Mouse (Mus musculus) limb, embryonic 10.5 days (tissue): ENCODE results near the gene Vwa8. TPM values are rescaled to one million over a fixed set of nuclear protein-coding genes. Genes with fewer than 3 reads are reported as not detected.

Experiments
- DNase-seq: peaks from one replicate; pipeline ENCODE4 v3.0.0-alpha.2; 2017; ENCODE audit warnings: low spot score
- H3K27ac ChIP-seq: fragments of 300-500 bp; sonication (generic); 2 replicates; pipeline ENCODE4 v1.5.1; 2016; ENCODE audit warnings: mild to moderate bottlenecking
- H3K27me3 ChIP-seq: fragments of 300-500 bp; sonication (generic); 2 replicates; pipeline ENCODE4 v1.6.1; 2016; ENCODE audit warnings: low read depth, mild to moderate bottlenecking; ENCODE audit not compliant: poor library complexity, severe bottlenecking
- H3K36me3 ChIP-seq: fragments of 300-500 bp; sonication (generic); 2 replicates; pipeline ENCODE4 v1.6.1; 2016; ENCODE audit warnings: mild to moderate bottlenecking, moderate library complexity
- H3K4me1 ChIP-seq: fragments of 300-500 bp; sonication (generic); 2 replicates; pipeline ENCODE4 v1.6.1; 2016
- H3K4me3 ChIP-seq: fragments of 300-500 bp; sonication (generic); 2 replicates; pipeline ENCODE4 v1.5.1; 2016; ENCODE audit warnings: mild to moderate bottlenecking, moderate library complexity
- H3K9me3 ChIP-seq: fragments of 300-500 bp; sonication (generic); replicated peaks from 2 replicates; pipeline ENCODE4 v1.6.1; 2016; ENCODE audit warnings: mild to moderate bottlenecking
- WGBS: fragments of 180-500 bp; shearing (Covaris S2); methylation state at CpG from one replicate; pipeline ENCODE4 v1.1.7; 2016; 5-methylcytosine and 5-hydroxymethylcytosine counted together
- polyA plus RNA-seq: library from polyadenylated mRNA; unstranded; fragments of >200 nt; fragmentation: Nextera tagmentation; extraction: Ambion mirVana; gene quantifications from 2 replicates; pipeline ENCODE4 v1.2.1, GENCODE M21; 2016

The Vwa8 gene
- polyA plus RNA-seq, 1 experiment from 2014 or later, result 8.3 TPM

DNA sequence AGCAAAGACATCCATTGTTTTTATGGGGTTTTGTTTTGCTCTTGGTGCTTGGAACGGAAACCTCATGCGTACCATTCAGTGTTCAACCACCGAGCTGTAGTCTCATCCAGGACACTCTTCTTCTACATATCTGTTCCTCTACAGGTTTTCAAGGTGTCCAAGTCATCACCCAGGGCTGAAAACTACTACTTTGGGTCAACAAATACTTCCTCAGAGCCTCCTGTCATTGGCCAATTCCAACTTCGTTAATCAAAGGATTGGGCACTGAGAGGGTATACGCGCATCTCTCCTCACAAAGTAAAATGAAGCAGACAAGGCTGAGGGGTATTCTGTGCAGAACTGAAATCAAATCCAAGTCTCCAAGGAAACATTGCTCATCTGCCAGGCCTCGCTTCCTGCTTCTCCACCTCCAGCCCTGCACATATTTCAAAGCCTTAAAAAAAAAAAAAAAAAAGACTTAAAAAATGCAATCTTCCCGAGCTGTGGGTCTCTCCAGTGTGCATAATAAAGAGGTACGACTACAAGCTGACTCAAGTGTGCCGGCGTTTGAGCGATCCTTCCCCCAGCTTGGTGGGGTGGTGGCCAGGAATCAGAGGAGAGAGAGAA, 374.7 kb downstream of the Vwa8 start:
- WGBS, result 91% methylated on average over 12 of the region's 12 CpGs
- peaks cover 11% of the 10 kb centered on the region for H3K4me1 ChIP-seq
- no peak for DNase-seq
- no peaks in the 10 kb centered on the region for H3K36me3 ChIP-seq
- 0 out of 2 replicates have a peak, but pooled peaks cover 3% of the 10 kb centered on the region for H3K27me3 ChIP-seq
- H3K27ac ChIP-seq, result no peak overlapping the region
- H3K4me3 ChIP-seq, result no peak overlapping the region
- H3K9me3 ChIP-seq, result no peaks in the 10 kb centered on the region

DNA sequence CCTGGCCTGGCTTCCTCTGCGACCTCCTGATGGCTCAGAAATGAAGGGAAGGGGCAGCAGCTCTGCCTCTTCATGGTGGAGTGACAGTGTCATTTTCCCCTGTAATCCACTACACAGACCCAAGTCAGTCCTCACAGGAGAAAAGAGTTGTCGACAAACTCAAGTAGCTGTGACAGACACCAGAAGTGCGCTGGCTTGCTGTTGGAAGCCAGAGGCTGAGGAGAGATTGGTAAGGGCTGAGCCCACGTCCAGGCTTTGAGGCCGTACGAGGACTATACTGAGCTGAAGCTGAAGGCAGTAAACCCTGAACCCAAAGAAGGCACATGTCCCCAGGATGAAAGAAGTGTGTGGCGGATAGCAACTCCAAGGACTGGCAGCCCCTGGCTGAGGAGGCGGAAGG, 376.6 kb downstream of the Vwa8 start:
- H3K4me3 ChIP-seq, result no peak overlapping the region
- 0 out of 2 replicates have a peak, but pooled peaks cover 3% of the 10 kb centered on the region for H3K27me3 ChIP-seq
- H3K4me1 ChIP-seq, result peaks cover 21% of the 10 kb centered on the region
- H3K9me3 ChIP-seq, result no peaks in the 10 kb centered on the region
- WGBS, result 46% methylated on average over 8 of the region's 8 CpGs
- no peak overlapping the region for H3K27ac ChIP-seq
- DNase-seq, result no peak
- no peaks in the 10 kb centered on the region for H3K36me3 ChIP-seq

- no peak for DNase-seq
- Histone ChIP-seq H3K36me3 (no peaks in the 10 kb centered on the region), H3K9me3 (no peaks in the 10 kb centered on the region), H3K4me3 (no peak overlapping the region), H3K27ac (no peak overlapping the region), H3K4me1 (peaks cover 21% of the 10 kb centered on the region), H3K27me3 (0 out of 2 replicates have a peak, but pooled peaks cover 3% of the 10 kb centered on the region)
- WGBS, result 74% methylated on average over 9 of the region's 9 CpGs
These were observed 377.2 kb downstream of the Vwa8 start for GRCm38 (mm10) chr14:79226056-79226455.

DNA sequence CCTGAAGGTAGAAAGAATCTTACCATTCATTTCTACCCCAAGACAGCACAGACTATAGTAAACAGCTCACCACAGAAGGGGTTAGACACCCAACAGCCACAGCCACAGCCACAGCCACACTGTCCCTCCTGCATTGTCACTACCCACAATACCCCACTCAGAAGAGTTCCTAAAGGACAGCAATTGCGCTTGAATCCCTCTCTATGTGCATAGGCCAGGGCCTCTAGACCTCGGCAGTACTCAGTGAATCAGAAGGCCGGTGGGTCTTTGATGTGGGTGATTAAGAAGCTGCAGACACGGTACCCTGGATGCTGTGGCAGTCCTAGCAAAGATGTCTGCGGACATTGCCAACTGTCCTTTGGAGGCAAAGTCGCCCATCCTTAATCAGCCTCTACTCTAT, 377.9 kb downstream of the Vwa8 start:
- Histone ChIP-seq H3K4me1 (peaks cover 21% of the 10 kb centered on the region), H3K36me3 (no peaks in the 10 kb centered on the region), H3K4me3 (no peak overlapping the region), H3K27ac (no peak overlapping the region), H3K27me3 (0 out of 2 replicates have a peak, but pooled peaks cover 3% of the 10 kb centered on the region), H3K9me3 (no peaks in the 10 kb centered on the region)
- 76% methylated on average over 6 of the region's 6 CpGs for WGBS
- no peak for DNase-seq

DNA sequence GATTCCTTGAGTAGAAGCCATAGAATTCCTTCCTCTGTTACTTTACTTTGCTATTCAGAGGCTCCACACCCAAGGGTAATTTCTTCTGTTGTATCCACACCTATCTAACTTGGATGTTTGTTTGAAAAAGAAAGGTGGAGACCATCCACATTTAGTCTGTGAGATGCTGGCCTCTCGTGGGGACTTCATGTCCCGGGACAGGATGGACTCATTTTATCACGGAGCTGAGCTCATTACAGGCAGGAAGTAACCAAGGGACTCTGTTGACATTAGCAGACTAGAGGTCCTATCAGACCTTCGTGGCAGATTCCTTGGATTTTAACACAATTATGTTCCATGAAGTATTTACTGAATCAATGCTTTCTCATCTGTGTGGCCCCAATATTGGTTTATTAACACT, 379.1 kb downstream of the Vwa8 start:
- peaks cover 21% of the 10 kb centered on the region for H3K4me1 ChIP-seq
- no peak overlapping the region for H3K4me3 ChIP-seq
- 0 out of 2 replicates have a peak, but pooled peaks cover 3% of the 10 kb centered on the region for H3K27me3 ChIP-seq
- H3K27ac ChIP-seq, result no peak overlapping the region
- 61% methylated on average over 4 of the region's 4 CpGs for WGBS
- H3K9me3 ChIP-seq, result no peaks in the 10 kb centered on the region
- no peak for DNase-seq
- no peaks in the 10 kb centered on the region for H3K36me3 ChIP-seq

DNA sequence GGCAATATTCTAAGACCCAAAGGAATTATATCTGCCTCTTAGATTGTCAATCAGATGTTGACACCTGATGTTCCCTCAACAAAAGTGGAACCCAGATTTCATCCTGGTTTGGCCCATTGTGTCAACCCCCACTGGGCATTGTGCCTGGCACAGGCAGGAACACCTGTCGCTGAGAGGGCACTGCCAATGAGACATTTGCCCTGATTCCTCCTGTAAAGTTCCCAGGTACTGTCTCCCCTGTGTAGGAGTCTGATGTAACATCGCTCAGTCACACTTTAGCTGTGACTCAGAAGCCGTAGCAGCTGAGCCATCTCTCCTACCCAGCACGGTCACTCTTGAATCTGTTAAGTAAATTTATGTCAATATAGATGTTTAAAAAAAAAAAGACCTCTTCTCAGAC, 382.8 kb downstream of the Vwa8 start:
- DNase-seq, result no peak
- 86% methylated on average over 4 of the region's 4 CpGs for WGBS
- peaks cover 14% of the 10 kb centered on the region for H3K4me1 ChIP-seq
- H3K27me3 ChIP-seq, result 0 out of 2 replicates have a peak, but pooled peaks cover under 1% of the 10 kb centered on the region
- H3K36me3 ChIP-seq, result no peaks in the 10 kb centered on the region
- H3K4me3 ChIP-seq, result no peak overlapping the region
- H3K9me3 ChIP-seq, result no peaks in the 10 kb centered on the region
- H3K27ac ChIP-seq, result no peak overlapping the region

- no peaks in the 10 kb centered on the region for H3K9me3 ChIP-seq
- H3K27ac ChIP-seq, result no peak overlapping the region
- no peak overlapping the region for H3K4me3 ChIP-seq
- no peak for DNase-seq
- no peaks in the 10 kb centered on the region for H3K27me3 ChIP-seq
- peaks cover 9% of the 10 kb centered on the region for H3K4me1 ChIP-seq
- 88% methylated on average over 5 of the region's 5 CpGs for WGBS
- no peaks in the 10 kb centered on the region for H3K36me3 ChIP-seq
These were observed 384.8 kb downstream of the Vwa8 start for GRCm38 (mm10) chr14:79233697-79234096.

DNA sequence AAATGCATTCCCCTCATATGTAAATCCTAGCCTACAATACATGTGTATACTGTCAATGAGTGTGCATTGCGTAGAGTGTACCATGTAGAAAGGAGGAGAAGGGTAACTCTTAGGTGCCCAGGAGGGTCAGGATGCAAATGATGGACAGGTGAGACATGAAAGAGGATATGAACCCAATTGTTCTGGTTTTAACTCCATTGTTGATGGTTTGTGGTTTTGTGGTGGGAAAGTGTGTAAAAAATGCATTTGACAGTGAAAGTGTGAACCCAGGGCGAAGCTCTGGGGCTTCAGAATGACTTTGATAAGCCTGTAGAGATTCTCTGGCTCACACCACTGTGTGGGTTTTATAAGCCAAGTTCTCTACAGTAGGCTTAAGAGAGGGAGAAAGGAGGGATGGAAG, 385.7 kb downstream of the Vwa8 start:
- no peak overlapping the region for H3K4me3 ChIP-seq
- peaks cover 1% of the 10 kb centered on the region for H3K4me1 ChIP-seq
- H3K27me3 ChIP-seq, result no peaks in the 10 kb centered on the region
- DNase-seq, result no peak
- 94% methylated on average over 2 of the region's 2 CpGs for WGBS
- H3K36me3 ChIP-seq, result no peaks in the 10 kb centered on the region
- H3K27ac ChIP-seq, result no peak overlapping the region
- H3K9me3 ChIP-seq, result no peaks in the 10 kb centered on the region

- Histone ChIP-seq H3K9me3 (no peaks in the 10 kb centered on the region), H3K27ac (no peak overlapping the region), H3K27me3 (no peaks in the 10 kb centered on the region), H3K36me3 (no peaks in the 10 kb centered on the region), H3K4me3 (no peak overlapping the region), H3K4me1 (no peaks in the 10 kb centered on the region)
- DNase-seq, result no peak
- 74% methylated on average over 5 of the region's 5 CpGs for WGBS
These were observed 386.3 kb downstream of the Vwa8 start for GRCm38 (mm10) chr14:79235157-79235556.

- no peak for DNase-seq
- Histone ChIP-seq H3K4me3 (no peak overlapping the region), H3K4me1 (peaks cover 6% of the 10 kb centered on the region), H3K27ac (no peak overlapping the region), H3K36me3 (no peaks in the 10 kb centered on the region), H3K27me3 (no peaks in the 10 kb centered on the region), H3K9me3 (no peaks in the 10 kb centered on the region)
- 87% methylated on average over 6 of the region's 6 CpGs for WGBS
These were observed 387.4 kb downstream of the Vwa8 start for GRCm38 (mm10) chr14:79236261-79236660.

GRCm38 (mm10) chr14:79239402-79239801, 390.6 kb downstream of the Vwa8 start:
- Histone ChIP-seq H3K9me3 (no peaks in the 10 kb centered on the region), H3K36me3 (no peaks in the 10 kb centered on the region), H3K27me3 (no peaks in the 10 kb centered on the region), H3K27ac (no peak overlapping the region), H3K4me1 (peaks cover 24% of the 10 kb centered on the region), H3K4me3 (no peak overlapping the region)
- DNase-seq, result no peak
- WGBS, result 90% methylated on average over 12 of the region's 12 CpGs

- Histone ChIP-seq H3K36me3 (no peaks in the 10 kb centered on the region), H3K27me3 (no peaks in the 10 kb centered on the region), H3K9me3 (no peaks in the 10 kb centered on the region), H3K27ac (peak overlapping the region; percentile 61; the same call in 1 of the 2 replicates), H3K4me3 (no peak overlapping the region), H3K4me1 (peaks cover 24% of the 10 kb centered on the region)
- WGBS, result 35% methylated on average over 4 of the region's 4 CpGs
- DNase-seq, result peak; percentile 51
These were observed 392.3 kb downstream of the Vwa8 start for GRCm38 (mm10) chr14:79241057-79241570.

DNA sequence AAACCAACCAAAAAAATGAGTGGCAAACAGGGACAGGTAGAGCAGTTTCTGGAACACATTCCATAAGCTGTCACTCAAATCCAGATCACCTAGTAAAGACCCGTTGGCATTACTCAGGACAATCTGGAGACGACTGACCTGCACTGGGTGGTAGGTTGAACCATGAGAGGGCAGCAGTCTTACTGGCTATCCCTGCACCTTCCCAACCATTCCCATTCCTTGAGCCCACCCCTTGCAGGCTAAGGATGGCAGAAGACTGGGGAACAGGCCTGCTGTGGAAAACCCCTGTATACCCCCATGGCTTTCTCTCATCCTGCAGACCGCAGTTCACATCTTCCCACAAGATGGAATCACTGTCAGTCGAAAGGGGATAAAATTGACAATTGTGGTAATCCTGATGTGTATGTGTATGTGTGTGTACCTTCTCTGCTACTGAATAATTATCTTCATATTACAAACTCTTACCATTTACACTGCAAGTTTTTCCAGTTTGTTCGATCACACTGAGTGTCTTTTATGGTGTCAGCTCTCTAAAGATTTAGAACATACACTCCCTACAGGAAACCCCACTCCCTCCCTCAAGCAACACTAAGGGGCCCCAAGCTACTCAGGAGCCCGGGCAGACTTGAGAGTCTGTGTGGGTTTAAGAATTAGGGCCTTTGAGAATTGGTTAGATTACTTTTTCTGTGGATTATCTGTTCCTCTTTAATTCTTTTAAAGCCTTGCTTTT, 393.0 kb downstream of the Vwa8 start:
- H3K4me3 ChIP-seq, result no peak overlapping the region
- WGBS, result 71% methylated on average over 6 of the region's 6 CpGs
- no peaks in the 10 kb centered on the region for H3K36me3 ChIP-seq
- H3K27ac ChIP-seq, result 0 out of 2 replicates have a peak overlapping the region, but pooled peaks have one; percentile 26
- no peak for DNase-seq
- H3K4me1 ChIP-seq, result peaks cover 24% of the 10 kb centered on the region
- no peaks in the 10 kb centered on the region for H3K27me3 ChIP-seq
- no peaks in the 10 kb centered on the region for H3K9me3 ChIP-seq
